Mouse (Mus musculus): Measurements from ENCODE around the gene Gm20489. TPM values are rescaled to one million over a fixed set of nuclear protein-coding genes. Genes with fewer than 3 reads are reported as not detected.
A peak's percentile ranks its signal among the peaks of the same experiment; 100 is the strongest.

The Gm20489 gene
- polyA plus RNA-seq, 1 experiment from 2014 or later, result not detected

DNA sequence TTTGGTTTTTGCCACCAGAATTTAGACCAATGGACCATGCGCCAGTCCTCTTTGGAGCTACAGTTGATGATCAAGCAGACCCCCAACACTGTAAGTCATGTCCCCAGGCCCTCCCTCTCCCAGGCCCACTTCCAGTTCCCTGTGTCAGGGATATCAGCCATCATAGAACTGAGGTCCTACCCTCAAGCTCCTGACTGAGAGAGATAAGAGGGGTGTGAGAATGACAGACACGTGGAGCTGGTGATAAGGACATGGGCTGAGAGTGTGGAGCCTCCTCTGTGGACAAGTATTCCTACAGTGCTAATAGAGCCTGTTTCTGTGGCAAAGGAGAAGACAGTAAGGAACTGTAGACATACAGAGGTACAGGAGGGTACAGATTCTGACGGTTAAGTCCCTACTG lies 18.7 kb upstream of the Gm20489 start:
- 30% methylated on average over 3 of the region's 3 CpGs for WGBS (ENCODE audit: insufficient replicate concordance)
- Histone ChIP-seq H3K27ac (peak overlapping the region; percentile 97), H3K9me3 (replicated peaks) (no peaks in the 10 kb centered on the region), H3K4me3 (peak overlapping the region; percentile 14; the same call in 1 of the 2 replicates), H3K36me3 (peaks cover 100% of the 10 kb centered on the region), H3K4me2 (peak overlapping the region; percentile 61), H3K27me3 (replicated peaks) (peaks cover 7% of the 10 kb centered on the region; the same call in 1 of the 2 replicates), H3K9ac (peak overlapping the region; percentile 44), H3K4me1 (peaks cover 50% of the 10 kb centered on the region)
- peak; percentile 99 for ATAC-seq

- ATAC-seq, result no peak
- WGBS (ENCODE audit: insufficient replicate concordance), result 83% methylated on average over 14 of the region's 14 CpGs
- Histone ChIP-seq H3K4me1 (peaks cover 50% of the 10 kb centered on the region), H3K36me3 (peaks cover 100% of the 10 kb centered on the region), H3K9ac (peak overlapping the region; percentile 35; the same call in 1 of the 2 replicates), H3K4me2 (no peak overlapping the region), H3K27ac (peak overlapping the region; percentile 97), H3K4me3 (no peak overlapping the region), H3K27me3 (replicated peaks) (peaks cover 7% of the 10 kb centered on the region; the same call in 1 of the 2 replicates), H3K9me3 (replicated peaks) (no peaks in the 10 kb centered on the region)
Measured at GRCm38 (mm10) chrX:101285953-101286670, 17.3 kb upstream of the Gm20489 start.

GRCm38 (mm10) chrX:101285534-101285933 lies 16.7 kb upstream of the Gm20489 start:
- H3K27ac ChIP-seq, result peak overlapping the region; percentile 97
- H3K9ac ChIP-seq, result no peak overlapping the region
- no peak for ATAC-seq
- H3K36me3 ChIP-seq, result peaks cover 100% of the 10 kb centered on the region
- no peak overlapping the region for H3K4me3 ChIP-seq
- WGBS (ENCODE audit: insufficient replicate concordance), result 23% methylated on average over 6 of the region's 6 CpGs
- H3K9me3 ChIP-seq (replicated peaks), result no peaks in the 10 kb centered on the region
- H3K27me3 ChIP-seq (replicated peaks), result peaks cover 7% of the 10 kb centered on the region; the same call in 1 of the 2 replicates
- peaks cover 48% of the 10 kb centered on the region for H3K4me1 ChIP-seq
- no peak overlapping the region for H3K4me2 ChIP-seq

DNA sequence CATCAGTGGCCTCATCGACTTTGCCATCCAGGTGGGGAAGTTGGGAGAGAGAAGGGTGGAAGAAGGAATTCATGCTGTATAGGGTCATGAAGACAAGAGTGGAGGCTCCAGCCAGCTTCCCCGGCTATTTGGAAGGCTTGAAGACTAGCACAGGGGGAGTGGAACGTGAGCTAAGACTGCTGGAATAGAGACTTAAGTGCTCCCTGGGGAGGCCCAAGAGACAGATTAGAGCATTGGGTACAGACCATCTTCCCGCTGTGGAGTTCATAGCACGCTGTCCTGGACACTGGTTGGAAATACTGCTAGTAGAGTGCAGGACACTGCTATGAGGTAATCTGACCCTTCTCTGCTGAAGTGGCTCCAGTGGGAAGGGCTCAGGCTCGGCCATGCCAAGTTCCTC lies 14.0 kb upstream of the Gm20489 start:
- WGBS (ENCODE audit: insufficient replicate concordance), result 78% methylated on average over 6 of the region's 6 CpGs
- no peak for ATAC-seq
- Histone ChIP-seq H3K9ac (no peak overlapping the region), H3K4me2 (no peak overlapping the region), H3K27ac (no peak overlapping the region), H3K27me3 (replicated peaks) (peaks cover 7% of the 10 kb centered on the region; the same call in 1 of the 2 replicates), H3K4me1 (peaks cover 21% of the 10 kb centered on the region), H3K9me3 (replicated peaks) (no peaks in the 10 kb centered on the region), H3K36me3 (peaks cover 99% of the 10 kb centered on the region), H3K4me3 (no peak overlapping the region)

GRCm38 (mm10) chrX:101273875-101274738 lies 5.3 kb upstream of the Gm20489 start, which contains the start of gene Med12:
TSS of gene Med12 (plus strand) at chrX:101274030.
- Histone ChIP-seq H3K27ac (peak within 1 kb of the TSS; percentile 86), H3K9me3 (replicated peaks) (no peaks in the 10 kb centered on the region), H3K27me3 (replicated peaks) (peaks cover 20% of the 10 kb centered on the region), H3K36me3 (peaks cover 36% of the 10 kb centered on the region), H3K9ac (peak within 1 kb of the TSS; percentile 78), H3K4me2 (peak within 1 kb of the TSS; percentile 60), H3K4me3 (peak within 1 kb of the TSS; percentile 67), H3K4me1 (peaks cover 25% of the 10 kb centered on the region)
- WGBS (ENCODE audit: insufficient replicate concordance), result 8% methylated on average over 52 of the region's 54 CpGs
- ATAC-seq, result peak; percentile 96

GRCm38 (mm10) chrX:101273410-101273809 lies 4.6 kb upstream of the Gm20489 start:
- Histone ChIP-seq H3K36me3 (peaks cover 29% of the 10 kb centered on the region), H3K27me3 (replicated peaks) (peaks cover 23% of the 10 kb centered on the region), H3K27ac (peak overlapping the region; percentile 86), H3K4me1 (peaks cover 26% of the 10 kb centered on the region), H3K9me3 (replicated peaks) (no peaks in the 10 kb centered on the region), H3K4me3 (peak overlapping the region; percentile 67), H3K4me2 (peak overlapping the region; percentile 60), H3K9ac (peak overlapping the region; percentile 68)
- WGBS (ENCODE audit: insufficient replicate concordance), result 31% methylated on average over 6 of the region's 6 CpGs
- no peak for ATAC-seq

- H3K9ac ChIP-seq, result no peak within 1 kb of the TSS
- peak within 1 kb of the TSS; percentile 32 for H3K4me2 ChIP-seq
- H3K9me3 ChIP-seq (replicated peaks), result no peaks in the 10 kb centered on the region
- peak; percentile 51; the same call in 1 of the 2 replicates for ATAC-seq
- H3K27ac ChIP-seq, result no peak within 1 kb of the TSS
- no peaks in the 10 kb centered on the region for H3K36me3 ChIP-seq
- H3K4me3 ChIP-seq, result peak within 1 kb of the TSS; percentile 7; the same call in 1 of the 2 replicates
- peaks cover 34% of the 10 kb centered on the region for H3K4me1 ChIP-seq
- H3K27me3 ChIP-seq (replicated peaks), result peaks cover 25% of the 10 kb centered on the region
- 11% methylated on average over 5 of the region's 5 CpGs for WGBS (ENCODE audit: insufficient replicate concordance)
Measured at GRCm38 (mm10) chrX:101268025-101268754, 633 bp downstream of the Gm20489 start, which contains the start of gene Il2rg. TSS of gene Il2rg (minus strand) at chrX:101268255.

DNA sequence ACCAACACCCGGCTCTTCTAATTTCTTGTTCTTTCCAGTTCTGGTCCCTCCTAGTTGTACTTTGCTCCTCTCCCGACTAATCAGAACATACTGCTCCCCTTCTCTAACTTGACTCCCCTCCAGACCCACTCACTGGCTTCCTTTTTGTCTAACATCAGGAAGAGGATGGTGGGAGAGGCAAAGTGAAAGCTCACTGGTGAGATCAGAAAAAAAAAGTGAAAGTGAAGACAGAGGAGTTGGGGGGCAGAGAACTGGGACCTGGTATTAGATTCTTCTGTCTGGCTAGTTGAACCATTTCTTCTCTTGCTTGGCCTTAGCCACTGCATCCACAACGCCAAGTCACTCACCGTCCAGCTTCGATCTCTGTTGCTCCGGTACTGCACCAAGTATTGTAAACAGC lies 2.2 kb downstream of the Gm20489 start:
- no peak for ATAC-seq
- H3K4me3 ChIP-seq, result no peak overlapping the region
- H3K9ac ChIP-seq, result no peak overlapping the region
- no peaks in the 10 kb centered on the region for H3K36me3 ChIP-seq
- peaks cover 31% of the 10 kb centered on the region for H3K4me1 ChIP-seq
- H3K27me3 ChIP-seq (replicated peaks), result peaks cover 19% of the 10 kb centered on the region
- H3K9me3 ChIP-seq (replicated peaks), result no peaks in the 10 kb centered on the region
- WGBS (ENCODE audit: insufficient replicate concordance), result 82% methylated on average over 6 of the region's 6 CpGs
- H3K27ac ChIP-seq, result no peak overlapping the region
- H3K4me2 ChIP-seq, result no peak overlapping the region

- whole genome bisulfite sequencing (ENCODE audit: insufficient replicate concordance), result 100% methylated on average over 1 of the region's 1 CpGs
- peaks cover 43% of the 10 kb centered on the region for H3K4me1 ChIP-seq
- H3K27ac ChIP-seq, result no peak within 1 kb of the TSS
- H3K27me3 ChIP-seq (replicated peaks), result peaks cover 19% of the 10 kb centered on the region
- H3K4me2 ChIP-seq, result no peak within 1 kb of the TSS
- no peak for ATAC-seq
- no peak within 1 kb of the TSS for H3K9ac ChIP-seq
- peaks cover 7% of the 10 kb centered on the region for H3K36me3 ChIP-seq
- no peaks in the 10 kb centered on the region for H3K9me3 ChIP-seq (replicated peaks)
- no peak within 1 kb of the TSS for H3K4me3 ChIP-seq
Measured at GRCm38 (mm10) chrX:101263892-101264291, 4.9 kb downstream of the Gm20489 start, which contains the start of gene Gm614. TSS of gene Gm614 (minus strand) at chrX:101263992.

DNA sequence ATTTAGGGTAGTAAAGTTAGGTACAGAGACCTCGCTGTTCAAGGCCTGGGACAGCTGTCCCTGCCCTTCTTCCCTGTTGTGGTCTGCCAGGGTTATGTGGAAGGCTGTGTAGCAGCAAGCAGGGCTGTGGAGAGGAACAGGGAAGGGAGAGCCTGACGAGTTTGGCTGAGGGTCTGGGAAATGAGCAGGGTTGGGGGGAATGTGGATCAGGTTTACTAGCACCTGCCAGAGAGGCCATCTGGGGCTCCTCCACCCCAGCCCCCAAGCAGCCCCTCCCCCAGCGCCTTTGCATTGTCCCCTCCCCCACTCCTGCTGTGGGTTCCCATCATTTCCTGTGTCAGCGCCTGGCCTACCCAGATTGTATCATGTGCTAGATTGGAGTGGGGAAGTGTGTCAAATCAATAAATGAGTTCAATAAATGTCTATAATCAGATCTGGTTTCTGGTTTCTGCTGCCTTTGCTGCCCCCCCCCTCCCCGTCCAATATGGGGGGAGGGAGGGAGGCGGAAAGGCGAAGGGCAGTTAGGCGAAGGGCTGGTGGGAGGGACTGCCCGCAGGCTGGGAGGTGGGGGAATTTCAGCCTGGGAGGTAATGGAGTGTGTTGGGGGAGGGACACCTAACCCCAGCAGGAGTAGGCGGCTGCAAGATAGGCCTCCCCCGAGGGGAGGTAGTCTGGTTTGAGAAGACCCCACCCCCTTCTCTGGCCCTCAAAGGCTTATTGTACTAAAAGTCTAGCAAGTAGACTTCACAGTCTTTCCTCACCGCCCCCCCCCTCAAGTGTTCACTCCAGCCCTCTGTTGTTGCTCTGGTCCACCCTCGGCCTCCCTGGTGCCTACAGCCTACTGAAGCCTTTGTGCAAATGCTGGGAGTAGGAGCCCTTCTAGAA lies 8.1 kb downstream of the Gm20489 start:
- 21% methylated on average over 11 of the region's 13 CpGs for WGBS (ENCODE audit: insufficient replicate concordance)
- peaks cover 9% of the 10 kb centered on the region; the same call in 1 of the 2 replicates for H3K27me3 ChIP-seq (replicated peaks)
- H3K4me3 ChIP-seq, result no peak overlapping the region
- 0 out of 2 replicates have a peak overlapping the region, but pooled peaks have one; percentile 30 for H3K27ac ChIP-seq
- no peaks in the 10 kb centered on the region for H3K9me3 ChIP-seq (replicated peaks)
- H3K4me1 ChIP-seq, result peaks cover 37% of the 10 kb centered on the region
- no peak overlapping the region for H3K9ac ChIP-seq
- peak overlapping the region; percentile 28 for H3K4me2 ChIP-seq
- H3K36me3 ChIP-seq, result peaks cover 20% of the 10 kb centered on the region
- peak; percentile 57 for ATAC-seq

Data from liver, embryonic 12.5 days (tissue).